Mouse (Mus musculus) thymus, postnatal 14 days (tissue): Measurements from ENCODE around the gene Klhl34.

Experiments
- DNase-seq: peaks from one replicate; pipeline ENCODE4 v3.0.0; 2021

Gene Klhl34

GRCm38 (mm10) chrX:157818207-157818920 lies at the start of gene Klhl34:
Klhl34 (plus strand) TSS chrX:157818435.
- DNase-seq: no peak

- DNase-seq: no peak
These were observed 16.6 kb upstream of the Klhl34 start for GRCm38 (mm10) chrX:157801669-157802068.

- DNase-seq: no peak
These were observed 8.5 kb upstream of the Klhl34 start for GRCm38 (mm10) chrX:157809721-157810120.

GRCm38 (mm10) chrX:157817571-157818206 lies 546 bp upstream of the Klhl34 start:
- no peak for DNase-seq

- DNase-seq: no peak
These were observed 656 bp downstream of the Klhl34 start for GRCm38 (mm10) chrX:157818921-157819260.

- no peak for DNase-seq
These were observed 11.7 kb downstream of the Klhl34 start for GRCm38 (mm10) chrX:157829983-157830382.
